Mouse (Mus musculus) liver, embryonic 14 days (tissue): Measurements from ENCODE around the gene Gm20831. TPM values are rescaled to one million over a fixed set of nuclear protein-coding genes. Genes with fewer than 3 reads are reported as not detected.

Source experiments
- polyA plus RNA-seq: library from polyadenylated mRNA; depleted of rRNA; stranded (reverse); fragments of >200 nt; gene quantifications from 2 replicates; pipeline ENCODE4 v1.2.3, GENCODE M21; 2012; rRNA removed

The Gm20831 gene
- not detected in 2 replicates for polyA plus RNA-seq

DNA sequence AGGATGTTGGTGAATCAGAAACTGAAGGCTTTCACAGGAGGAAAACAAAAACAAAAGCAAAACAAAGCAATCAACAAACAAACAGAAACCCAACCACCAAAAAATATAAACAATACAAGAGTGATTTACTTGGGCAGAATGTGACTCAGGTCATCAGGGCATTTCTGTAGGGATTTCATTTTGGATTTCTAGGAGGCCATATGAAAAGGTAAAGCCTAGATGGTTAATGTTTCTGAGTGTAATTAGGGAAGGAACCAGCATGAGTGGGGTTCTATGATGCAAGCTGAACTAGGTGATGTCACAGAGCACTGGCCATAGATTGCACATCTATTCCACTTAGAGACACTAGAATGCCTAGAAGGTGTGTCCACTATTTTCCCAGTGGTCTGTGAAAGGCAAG lies at the start of gene Gm20831, which contains the start of gene Gm20772:
Gm20831 (plus strand) TSS at position 301 of the 400 bp plus-strand sequence.
Gm20772 (plus strand) TSS at position 301 of the 400 bp plus-strand sequence.

DNA sequence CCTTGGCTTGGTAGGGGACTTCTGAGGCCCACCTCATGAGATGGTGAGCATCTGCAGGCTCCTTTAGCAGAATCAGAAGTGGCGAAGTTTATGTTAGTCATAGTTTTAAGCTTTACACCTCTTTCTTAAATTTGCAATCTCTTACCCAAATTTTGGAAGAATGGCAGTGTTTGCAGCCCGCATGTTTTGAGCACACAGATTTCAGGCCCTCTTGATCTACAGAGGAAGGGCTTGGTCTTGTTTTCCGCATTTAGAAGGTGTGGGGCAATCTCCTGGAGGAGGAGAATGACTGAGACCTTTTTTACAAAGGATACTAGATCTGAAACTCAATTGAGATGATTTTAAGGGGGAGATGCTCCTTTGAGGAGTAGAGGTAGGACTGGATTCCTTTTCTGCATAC lies 28.4 kb upstream of the Gm20831 start, which contains the start of gene Gm21904:
Gm21904 (minus strand) TSS at position 101 of the 400 bp plus-strand sequence.

GRCm38 (mm10) chrY:17937230-17937629 lies 62.7 kb downstream of the Gm20831 start, which contains the start of gene Srsy:
Gene Srsy, minus strand, starts transcription at chrY:17937330.

Other genes starting within 250 kb of the Gm20831 start
- not detected in 2 replicates for gene Gm21904, start 28.5 kb upstream of the Gm20831 start, polyA plus RNA-seq
- gene Gm20772, start within 50 bp of the Gm20831 start, polyA plus RNA-seq, result not detected in 2 replicates
- gene Srsy, start 62.6 kb downstream of the Gm20831 start, polyA plus RNA-seq, result not detected in 2 replicates
- not detected in 2 replicates for gene Gm21764, start 187.1 kb downstream of the Gm20831 start, polyA plus RNA-seq
- not detected in 2 replicates for gene Ssty1, start 214.4 kb downstream of the Gm20831 start, polyA plus RNA-seq